In genomic region chr1:133745078-133745495, GRCm38 (mm10) we compare ENCODE assay signal across 10 mouse cellular contexts. TPM values are rescaled to one million over a fixed set of nuclear protein-coding genes. Genes with fewer than 3 reads are reported as not detected.
DNase-seq lines count a peak whose midpoint lies in the region; ATAC-seq and TF ChIP-seq lines count a peak whose summit lies in the region.
"Had no signal": no experiment of that assay in that cellular context is flagged by ENCODE, and none has a peak within 500 bp of the region (broad histone marks: within the 10 kb centered on the region; RNA-seq: fewer than 3 reads in every experiment).

No protein-coding gene starts in this region.

- H3K9me3 ChIP-seq in lung, embryonic 16.5 days (ENCODE audit: control insufficient read depth, low read length), result no peaks in the 10 kb centered on the region
- H3K9me3 ChIP-seq: midbrain, embryonic 12.5 days had no signal

- ATAC-seq in lung, embryonic 16.5 days (ENCODE audit: low read depth), result peak; percentile 70
- no peak for ATAC-seq in inflammation-experienced regulatory T-cells, adult 6 months

- 34% methylated on average over 9 of the region's 9 CpGs for WGBS in lung, embryonic 16.5 days
- 71% methylated on average over 9 of the region's 9 CpGs for WGBS in kidney, adult 2 months

- no peak for TF ChIP-seq CTCF in kidney, adult 2 months (conservative IDR thresholded peaks at IDR 0.05; ENCODE audit: insufficient read depth, insufficient read length, low read depth, low read length)

- TF ChIP-seq POLR2A in myocyte (IDR thresholded peaks at IDR 0.05; ENCODE audit: insufficient read length, low read depth), result no peak
- TF ChIP-seq POLR2A in kidney, adult 2 months (IDR thresholded peaks at IDR 0.05; ENCODE audit: low read depth, low read length), result no peak

- H3K4me1 ChIP-seq in lung, embryonic 16.5 days (replicated peaks; ENCODE audit: control insufficient read depth, insufficient read depth, low read length), result peaks cover 46% of the 10 kb centered on the region
- no peaks in the 10 kb centered on the region for H3K4me1 ChIP-seq in kidney, adult 2 months (ENCODE audit: control insufficient read depth, insufficient read depth, low read length)

- peak; percentile 19 to 27 for DNase-seq in cerebellum, postnatal 36 days
- DNase-seq in cerebellum, adult 8-10 months, result no peak
- no peak for DNase-seq in lung, postnatal 10 days
- DNase-seq in heart, postnatal 4 days, result peak; percentile 37
- no peak for DNase-seq in kidney, adult 2 months

- H3K79me2 ChIP-seq in myocyte (ENCODE audit: control insufficient read depth, insufficient read depth), result peaks cover 4% of the 10 kb centered on the region

- no peaks in the 10 kb centered on the region for H3K36me3 ChIP-seq in lung, embryonic 16.5 days (ENCODE audit: control insufficient read depth, insufficient read depth, low read length)
- H3K36me3 ChIP-seq in myocyte (ENCODE audit: control insufficient read depth, insufficient read depth), result no peaks in the 10 kb centered on the region
- H3K36me3 ChIP-seq in kidney, adult 2 months (ENCODE audit: control insufficient read depth, insufficient read depth, low read length), result no peaks in the 10 kb centered on the region
- H3K36me3 ChIP-seq: midbrain, embryonic 12.5 days had no signal

- peak overlapping the region; percentile 19; the same call in 1 of the 2 replicates for H3K4me2 ChIP-seq in lung, embryonic 16.5 days (ENCODE audit: low read depth, low read length)
- peak overlapping the region; percentile 60 for H3K4me2 ChIP-seq in myocyte (ENCODE audit: low read depth)
- H3K4me2 ChIP-seq: midbrain, embryonic 12.5 days had no signal

- H3K27ac ChIP-seq in lung, embryonic 16.5 days (ENCODE audit: low read length), result peak overlapping the region; percentile 88
- H3K27ac ChIP-seq in kidney, adult 2 months (ENCODE audit: insufficient read depth, low read depth, low read length), result no peak overlapping the region
- H3K27ac ChIP-seq: midbrain, embryonic 12.5 days had no signal

- H3K9ac ChIP-seq in lung, embryonic 16.5 days (ENCODE audit: low read length), result peak overlapping the region; percentile 42
- H3K9ac ChIP-seq: midbrain, embryonic 12.5 days had no signal

- H3ac ChIP-seq in myocyte (ENCODE audit: control insufficient read depth, insufficient read length), result no peak overlapping the region

- H3K4me3 ChIP-seq in lung, embryonic 16.5 days (ENCODE audit: low read length), result no peak overlapping the region
- no peak overlapping the region for H3K4me3 ChIP-seq in myocyte
- no peak overlapping the region for H3K4me3 ChIP-seq in kidney, adult 2 months (ENCODE audit: insufficient read depth, low read depth, low read length)
- H3K4me3 ChIP-seq: midbrain, embryonic 12.5 days had no signal

- H3K27me3 ChIP-seq in lung, embryonic 16.5 days (ENCODE audit: control insufficient read depth, insufficient read depth, low read depth, low read length), result no peaks in the 10 kb centered on the region
- no peaks in the 10 kb centered on the region for H3K27me3 ChIP-seq in myocyte (ENCODE audit: control insufficient read depth, insufficient read depth, insufficient read length)
- H3K27me3 ChIP-seq in kidney, adult 2 months (replicated peaks; ENCODE audit: control insufficient read depth, insufficient read depth, low read length), result no peaks in the 10 kb centered on the region

TF ChIP-seq in myocyte, 11 proteins besides CTCF, POLR2A, EP300 and RAD21:
- TF ChIP-seq CEBPB (IDR thresholded peaks at IDR 0.05; ENCODE audit: insufficient read depth, poor library complexity, severe bottlenecking), result no peak
- no peak for TF ChIP-seq REST (IDR thresholded peaks at IDR 0.05; ENCODE audit: insufficient read depth, insufficient read length)
- TF ChIP-seq TCF12 (IDR thresholded peaks at IDR 0.05; ENCODE audit: insufficient read depth, poor library complexity, severe bottlenecking), result no peak
- no peak for TF ChIP-seq E2F4 (IDR thresholded peaks at IDR 0.05; ENCODE audit: insufficient read depth)
- no peak for TF ChIP-seq MAX (IDR thresholded peaks at IDR 0.05; ENCODE audit: low read depth)
- no peak for TF ChIP-seq TCF3 (IDR thresholded peaks at IDR 0.05; ENCODE audit: insufficient read length, low read depth)
- TF ChIP-seq MYOD1 (IDR thresholded peaks at IDR 0.05; ENCODE audit: control insufficient read depth in 1 of 3, insufficient read length in 2 of 3, low read depth in 2 of 3), result no peak
- TF ChIP-seq SRF (IDR thresholded peaks at IDR 0.05; ENCODE audit: control insufficient read depth, insufficient read length, low read depth), result no peak
- no peak for TF ChIP-seq MYOG (IDR thresholded peaks at IDR 0.05; ENCODE audit: control insufficient read depth in 1 of 3, insufficient read depth in 1 of 3, insufficient read length in 2 of 3, low read depth in 2 of 3)
- no peak for TF ChIP-seq POLR2AphosphoS2 (IDR thresholded peaks at IDR 0.05; ENCODE audit: insufficient read length, low read depth)
- no peak for TF ChIP-seq USF1 (IDR thresholded peaks at IDR 0.05; ENCODE audit: low read depth)

RNA-seq across cellular contexts. Expression of gene Lax1, which starts 55.2 kb away (rescaled TPM):
- 0.26 and 0.44 TPM in 2 replicates for polyA plus RNA-seq in lung, embryonic 16.5 days (2015; fragmentation: Nextera tagmentation; extraction: Ambion mirVana)
- total RNA-seq in heart, postnatal 4 days (2021), result under 1 TPM; 0.41 TPM
- 0.05 TPM for polyA plus RNA-seq in myocyte (2012; fragmentation: generic; extraction: Trizol)
- polyA plus RNA-seq in kidney, adult 2 months (2012; rRNA removed), result 0.34 and 1.8 TPM in 2 replicates
- 100 to 1,000 TPM; 141 to 216 (median 148) TPM for polyA plus RNA-seq in inflammation-experienced regulatory T-cells, adult 6 months (2017; shearing (Covaris generic))
- total RNA-seq: adrenal gland, postnatal 25 days had no signal

RNA-seq across cellular contexts. Expression of gene Atp2b4, which starts 55.8 kb away (rescaled TPM):
- polyA plus RNA-seq in lung, embryonic 16.5 days (2015; fragmentation: Nextera tagmentation; extraction: Ambion mirVana), result 7.7 and 9.0 TPM in 2 replicates
- total RNA-seq in heart, postnatal 4 days (2021), result 10 to 100 TPM; 32.4 to 37.4 TPM
- polyA plus RNA-seq in myocyte (2012; fragmentation: generic; extraction: Trizol), result 28.1 TPM
- polyA plus RNA-seq in kidney, adult 2 months (2012; rRNA removed), result 4.9 and 6.1 TPM in 2 replicates
- 10 to 100 TPM; 13.7 to 26.5 (median 16.2) TPM for polyA plus RNA-seq in inflammation-experienced regulatory T-cells, adult 6 months (2017; shearing (Covaris generic))

Comparison
In these comparisons a context has a peak if more than half of its experiments do, and no peak if none do; other contexts are left out.
1. DNase-seq: peak in cerebellum, postnatal 36 days (2 of 2) and heart, postnatal 4 days (single experiment); none in cerebellum, adult 8-10 months (single experiment), lung, postnatal 10 days (single experiment) and kidney, adult 2 months (single experiment).
2. RNA of gene Lax1, which starts 55.2 kb away (polyA plus RNA-seq): 141 to 216 TPM in inflammation-experienced regulatory T-cells, adult 6 months; 0.34 to 1.8 TPM in kidney, adult 2 months, 0.26 to 0.44 TPM in lung, embryonic 16.5 days and 0.05 TPM in myocyte (single experiment); every median in the first group is over 10 times any median in the second.